Mouse (Mus musculus) layer of hippocampus, postnatal 25 days (tissue): ENCODE measurements at regions not wholly inside any gene's neighbourhood (a gene's known extent, or its start where the extent isn't known, plus 50 kb on each side); places are given as distances from the start of the nearest gene placed in this dataset.

Experiments used
- DNase-seq, 2 experiments: peaks; one replicate each; pipeline ENCODE4 v3.0.0; 2022; ENCODE audit warnings: mixed read lengths in 2 of 2, low spot score in 1 of 2; ENCODE audit errors: extremely low spot score in 1 of 2

DNA sequence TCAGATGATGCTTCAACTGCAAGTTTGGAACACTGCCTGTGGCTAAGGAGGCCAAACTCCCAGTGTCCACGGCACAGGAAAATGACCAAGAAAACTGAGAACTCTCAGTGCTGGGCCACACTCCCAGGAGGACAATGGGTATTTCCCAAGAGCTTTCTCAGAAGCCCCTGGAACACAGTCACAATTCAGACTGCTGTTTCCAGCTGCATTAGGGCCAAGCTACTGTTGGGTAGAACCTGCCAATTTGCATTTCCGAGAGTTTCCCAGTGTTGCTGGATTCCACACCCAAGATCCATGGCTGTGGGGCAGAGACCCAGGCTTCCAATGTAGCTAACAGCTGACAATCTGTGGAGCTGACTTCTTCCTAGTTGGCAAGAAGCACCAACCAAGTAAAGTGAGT, 141.9 kb upstream of the D7Ertd443e start:
- DNase-seq = no peak

DNA sequence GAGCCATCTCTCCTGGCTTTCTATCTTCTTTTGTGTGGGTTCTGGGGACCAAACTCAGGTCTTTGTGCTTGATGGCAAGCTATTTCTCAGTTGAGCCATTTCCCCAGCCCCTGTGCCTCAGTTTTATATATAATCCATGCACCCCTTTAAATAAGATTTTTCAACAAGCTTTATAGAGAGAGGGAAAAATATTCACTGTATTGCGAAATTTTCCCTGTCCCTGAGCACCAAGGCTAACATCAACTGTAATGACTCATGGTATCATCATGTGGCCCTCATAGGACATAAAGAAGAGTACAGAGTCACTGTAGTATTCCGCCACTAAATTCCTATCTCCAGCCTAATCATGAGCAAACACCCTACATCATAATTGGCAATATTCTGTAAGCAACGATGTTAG, 142.4 kb upstream of the Dock1 start:
- DNase-seq = no peak

DNA sequence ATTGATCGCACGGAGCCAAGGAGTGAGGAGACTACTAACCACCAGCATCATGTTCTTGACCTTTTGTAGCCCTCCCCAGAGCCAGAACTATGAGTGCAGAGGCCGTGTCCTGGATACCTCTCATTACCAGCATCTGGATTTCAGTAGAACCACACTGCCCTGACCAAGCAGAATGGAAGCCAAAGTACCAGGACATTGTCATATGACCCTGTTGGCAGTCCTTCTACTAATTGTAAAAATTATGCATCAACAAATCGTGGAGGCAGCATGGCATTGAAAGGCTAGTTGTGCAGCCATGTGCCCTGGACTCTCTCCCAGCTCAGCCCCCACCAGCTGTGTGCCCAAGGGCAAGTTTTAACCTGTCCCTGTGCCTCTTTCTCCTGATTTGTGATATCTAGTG, 135.6 kb upstream of the Dock1 start:
- DNase-seq = no peak

DNA sequence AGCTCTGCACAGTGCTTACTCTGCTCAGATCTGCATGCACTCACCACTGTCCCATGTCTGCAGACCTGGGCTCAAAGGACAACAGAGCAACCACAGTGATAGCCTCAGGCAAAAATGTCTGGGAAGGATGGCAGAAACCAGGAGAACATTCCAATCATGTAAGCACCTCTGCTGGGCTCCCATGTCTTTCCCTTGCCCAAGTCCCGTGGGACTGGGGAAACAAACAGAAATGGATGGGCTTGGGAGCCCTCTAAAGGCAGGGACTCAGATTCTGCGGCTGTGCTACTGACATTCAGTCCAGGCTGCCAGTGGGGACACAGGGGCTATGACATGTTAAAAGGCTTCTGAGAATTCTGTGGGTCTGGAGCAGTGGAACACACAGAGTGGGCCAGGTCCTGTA, 128.8 kb upstream of the Dock1 start:
- no peak for DNase-seq

DNA sequence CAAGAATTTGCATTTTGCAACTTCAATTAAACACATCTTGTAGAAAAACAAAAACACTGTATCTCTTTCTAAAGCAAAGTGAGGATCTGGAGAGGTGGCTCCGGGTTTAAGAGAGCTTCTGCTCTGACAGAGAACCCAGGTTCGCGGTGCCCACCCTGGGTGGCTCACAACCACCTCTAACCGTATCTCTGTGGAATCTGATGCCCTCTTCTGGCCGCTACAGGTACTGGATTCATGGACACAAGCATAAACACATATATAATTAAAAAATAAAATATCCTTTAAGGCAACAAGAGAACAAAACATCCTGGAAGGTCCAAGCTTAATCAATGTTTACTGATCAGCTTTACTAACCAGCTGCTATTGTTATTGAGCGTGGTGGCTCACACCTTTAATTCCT, 124.3 kb upstream of the Dock1 start:
- DNase-seq = no peak

DNA sequence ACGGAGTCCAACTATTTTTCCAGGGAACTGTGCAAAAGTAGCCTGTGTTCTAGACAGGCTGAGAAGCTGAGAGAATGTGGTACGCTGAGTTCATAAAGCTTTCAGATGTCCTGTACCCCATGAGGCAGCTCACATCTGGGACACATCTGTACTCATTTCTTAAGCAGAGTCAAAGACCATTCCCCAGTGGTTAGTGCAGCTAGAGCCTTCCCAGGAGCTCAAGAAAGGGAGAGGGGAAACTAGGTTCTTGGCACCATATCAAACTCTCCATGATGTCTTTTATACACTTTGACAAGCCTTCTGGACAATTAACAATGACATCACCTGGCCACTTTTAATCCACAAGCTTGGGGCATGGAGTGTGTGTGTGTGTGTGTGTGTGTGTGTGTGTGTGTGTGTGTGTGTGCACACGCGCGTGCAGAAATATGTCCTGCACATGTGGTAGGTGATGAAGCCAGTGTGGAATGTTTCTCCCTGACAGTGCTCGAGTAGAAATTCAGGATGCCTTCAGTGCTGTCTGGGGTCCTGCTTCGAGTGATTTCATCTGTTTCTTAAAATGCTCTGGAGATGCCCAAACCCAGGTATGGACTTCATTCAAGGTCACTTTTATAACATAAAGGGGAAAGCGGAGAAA, 121.1 kb upstream of the Dock1 start:
- no peak for DNase-seq

DNA sequence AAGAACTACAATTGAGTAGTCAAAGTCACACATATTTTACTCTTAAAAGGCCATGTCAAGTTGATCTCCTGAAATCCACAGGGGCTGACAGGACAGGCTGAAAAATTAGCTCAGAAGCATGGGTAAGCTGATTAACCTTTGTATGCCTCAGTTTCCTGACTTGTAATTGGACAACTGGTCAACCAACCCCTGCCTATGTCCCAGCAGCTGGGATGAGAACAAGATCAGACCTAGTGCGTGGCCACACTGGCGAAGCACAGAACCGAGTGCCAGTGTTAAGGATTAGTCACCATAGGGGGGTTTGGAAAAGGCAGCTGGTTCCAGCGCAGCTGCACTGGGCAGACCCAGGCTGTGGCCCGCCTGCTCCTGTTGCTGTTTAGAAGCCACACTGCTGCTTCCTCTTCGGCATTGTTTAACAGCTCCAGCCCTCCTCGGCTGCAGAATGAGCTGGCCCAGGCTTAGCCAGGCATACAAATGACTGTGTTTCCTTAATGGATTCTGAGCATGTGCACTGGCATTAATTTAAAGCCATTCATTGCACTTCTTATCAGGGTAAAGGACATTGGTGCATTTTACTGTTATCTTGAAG, 120.1 kb upstream of the Dock1 start:
- DNase-seq = peak in 1 of 2 experiments; percentile 20

DNA sequence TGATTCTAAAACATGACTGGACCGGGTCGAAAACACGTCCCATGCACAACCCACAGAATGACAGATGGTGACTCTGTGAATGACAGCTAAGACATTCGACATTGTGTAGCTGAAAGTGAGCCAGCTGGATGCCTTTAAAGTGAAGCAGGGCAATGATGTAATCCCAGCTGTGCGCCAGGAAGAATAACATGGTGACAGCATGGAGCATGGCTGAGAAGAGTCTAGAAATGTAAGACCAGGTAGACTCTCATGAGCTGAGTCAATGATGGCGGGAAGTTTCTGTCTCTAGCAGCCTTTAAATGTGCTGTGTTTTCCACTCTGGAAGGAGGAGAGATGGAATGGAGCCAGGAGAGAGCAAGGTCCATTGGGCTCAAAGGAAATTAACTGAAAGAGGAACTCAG, 118.4 kb upstream of the Dock1 start:
- peak in 1 of 2 experiments; percentile 23 for DNase-seq

DNA sequence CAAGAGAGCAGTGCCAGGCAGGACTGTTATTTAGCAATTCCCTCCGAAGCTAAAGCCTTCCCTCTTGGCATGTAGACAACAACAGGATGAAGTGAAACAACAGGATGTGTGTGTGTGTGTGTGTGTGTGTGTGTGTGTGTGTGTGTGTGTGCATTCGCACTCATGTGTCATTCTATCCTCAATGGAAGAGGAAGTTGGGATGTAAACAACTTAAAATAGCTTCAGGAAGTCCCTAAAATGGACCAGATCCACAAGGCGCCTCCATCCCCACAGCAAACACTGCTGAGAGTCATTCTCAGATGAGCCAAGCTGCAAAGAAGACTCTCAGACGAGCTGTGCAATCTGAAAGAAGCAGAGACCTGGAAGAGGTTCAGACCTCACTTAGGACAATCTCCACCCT, 114.4 kb upstream of the Dock1 start:
- DNase-seq = no peak

DNA sequence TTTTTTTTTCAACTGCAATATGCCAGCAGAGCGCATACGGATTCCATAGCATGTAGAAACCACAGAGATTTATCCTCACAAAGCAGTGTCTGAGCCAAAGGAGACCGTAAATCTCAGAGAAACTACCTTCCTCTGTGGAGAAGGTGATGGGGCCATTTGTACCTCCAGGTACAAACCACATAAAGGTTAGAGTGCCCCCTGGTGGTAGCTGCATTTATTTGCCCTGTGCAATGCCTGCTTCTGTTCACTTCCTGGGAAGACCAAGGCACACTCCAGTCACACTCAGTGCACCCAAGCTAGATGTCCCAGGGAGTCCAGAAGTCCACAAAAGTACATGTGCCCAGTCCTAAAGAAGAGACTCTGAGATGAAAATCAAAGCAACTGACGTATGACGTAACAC, 104.1 kb upstream of the Dock1 start:
- peak; percentile 56 to 91 for DNase-seq

DNA sequence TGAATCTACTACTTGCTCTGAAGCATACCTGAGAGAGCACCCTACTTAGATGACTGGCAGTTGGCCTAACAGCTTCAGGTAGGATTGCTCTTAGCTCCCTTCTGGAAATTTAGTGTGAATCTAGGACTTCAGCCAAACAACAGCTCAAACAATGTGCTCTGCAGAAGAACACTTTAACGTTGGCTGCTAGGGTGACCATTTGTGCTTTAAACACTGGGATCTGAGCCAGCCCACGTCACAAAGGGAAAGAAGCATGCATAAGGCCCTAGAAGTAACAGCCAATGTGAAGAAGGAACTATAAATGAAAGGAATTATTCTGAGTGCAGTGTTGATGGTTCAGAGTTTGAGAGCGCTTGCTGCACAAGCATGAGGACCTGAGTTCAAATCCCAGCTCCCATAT, 101.2 kb upstream of the Dock1 start:
- no peak for DNase-seq

DNA sequence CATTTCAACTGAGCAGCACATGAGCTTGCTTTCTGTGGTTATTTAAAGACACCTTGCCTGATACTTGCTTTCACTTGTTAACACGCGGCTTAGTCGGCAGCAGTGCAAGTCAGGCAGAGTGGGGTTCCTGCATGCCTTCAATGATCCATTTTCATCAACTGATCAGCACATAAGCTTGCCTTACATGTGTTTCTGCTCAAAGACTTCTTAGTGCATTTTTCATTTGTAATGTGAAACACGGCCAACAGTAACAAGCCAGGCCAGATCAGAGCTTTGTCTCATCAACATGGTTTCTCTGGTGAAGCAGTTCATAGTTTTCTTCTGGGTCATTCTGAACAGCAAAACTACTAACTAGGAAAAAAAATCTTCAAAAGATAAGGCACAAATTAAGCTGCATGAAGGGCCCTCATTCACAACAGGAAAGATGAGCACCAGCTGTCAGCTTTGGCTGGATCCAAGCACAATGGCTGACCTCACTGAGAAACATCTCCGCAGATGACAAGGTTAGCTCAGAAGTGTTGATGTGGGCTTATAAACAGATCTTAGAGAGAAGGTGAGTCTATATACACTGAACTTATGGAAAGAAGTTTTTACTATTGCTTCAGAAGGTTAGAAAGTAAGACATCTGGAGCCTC, 100.2 kb upstream of the Dock1 start:
- DNase-seq = no peak

DNA sequence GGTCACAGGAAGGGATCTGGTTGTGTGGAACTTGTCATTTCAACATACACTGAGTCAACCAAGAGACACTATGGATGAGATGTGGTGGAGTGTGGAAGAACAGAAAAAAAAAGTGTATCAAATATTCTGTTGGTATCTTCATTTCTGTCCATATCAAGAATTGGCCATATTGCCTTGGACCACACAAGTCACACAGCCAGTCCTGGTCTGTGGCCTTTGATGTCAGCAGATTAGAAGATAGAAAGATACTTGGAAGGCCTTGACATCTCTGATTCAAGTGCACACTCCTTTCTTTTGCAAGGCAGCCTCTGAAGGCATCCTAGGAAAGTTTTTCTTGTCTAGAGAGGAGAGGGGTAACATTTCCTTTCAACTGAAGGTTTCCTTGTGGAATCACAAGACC, 88.7 kb upstream of the Dock1 start:
- no peak for DNase-seq

DNA sequence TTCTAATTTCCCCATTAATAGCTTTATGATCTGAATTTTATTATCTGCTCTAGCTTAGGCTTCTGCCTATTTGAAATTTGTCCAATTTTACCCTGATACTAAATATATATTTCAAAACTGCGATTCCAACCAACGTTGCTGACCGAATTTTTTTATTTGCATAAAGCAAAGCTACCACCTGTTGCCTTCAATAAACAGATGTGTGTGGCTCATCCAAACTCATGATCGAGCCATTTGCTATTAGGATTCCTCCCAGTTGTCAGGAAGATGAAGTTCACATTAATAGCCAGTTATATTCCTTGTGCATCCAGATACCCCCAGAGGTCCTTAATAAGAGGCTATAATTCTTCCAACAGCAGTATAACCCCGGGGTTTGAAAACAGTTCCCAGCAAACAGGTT, 85.0 kb upstream of the Dock1 start:
- no peak for DNase-seq

DNA sequence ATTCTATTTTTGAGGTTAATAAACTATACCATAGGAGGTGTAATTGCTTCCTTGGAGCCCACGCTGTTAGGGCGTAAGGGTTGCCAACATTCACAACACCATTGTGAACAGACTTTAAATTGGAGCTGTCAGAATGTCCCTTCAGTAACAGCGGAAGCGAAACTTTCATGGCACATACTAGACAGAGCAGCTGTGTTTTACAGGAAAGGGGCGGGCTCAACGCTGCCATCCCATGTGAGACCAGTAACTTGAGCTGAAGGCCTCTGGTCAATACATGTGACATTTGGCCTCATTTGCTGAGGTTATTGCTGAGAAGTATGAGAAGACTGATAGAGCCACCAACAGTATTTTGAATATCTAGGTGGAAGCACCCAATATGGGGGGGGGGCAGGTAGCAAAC, 83.5 kb upstream of the Dock1 start:
- no peak for DNase-seq

DNA sequence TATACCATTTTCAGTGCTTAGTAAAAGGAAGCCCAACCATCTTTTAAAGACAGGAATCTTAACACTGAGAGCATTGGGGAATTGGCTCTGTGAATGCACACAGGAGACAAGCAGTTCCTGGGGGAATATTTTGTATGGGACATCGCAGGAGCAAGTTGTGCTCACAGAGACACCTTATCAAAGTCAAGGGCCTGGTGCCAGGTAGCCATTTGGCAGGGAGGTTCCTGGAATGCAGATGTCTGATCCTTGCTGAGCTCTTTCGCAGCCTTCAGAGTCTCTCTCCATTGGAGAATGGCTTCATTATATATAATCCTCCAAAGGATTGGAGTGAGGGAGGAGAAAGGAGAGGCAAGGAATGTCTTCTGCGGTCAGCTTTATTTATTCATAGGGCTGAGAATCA, 62.6 kb upstream of the Dock1 start:
- no peak for DNase-seq

DNA sequence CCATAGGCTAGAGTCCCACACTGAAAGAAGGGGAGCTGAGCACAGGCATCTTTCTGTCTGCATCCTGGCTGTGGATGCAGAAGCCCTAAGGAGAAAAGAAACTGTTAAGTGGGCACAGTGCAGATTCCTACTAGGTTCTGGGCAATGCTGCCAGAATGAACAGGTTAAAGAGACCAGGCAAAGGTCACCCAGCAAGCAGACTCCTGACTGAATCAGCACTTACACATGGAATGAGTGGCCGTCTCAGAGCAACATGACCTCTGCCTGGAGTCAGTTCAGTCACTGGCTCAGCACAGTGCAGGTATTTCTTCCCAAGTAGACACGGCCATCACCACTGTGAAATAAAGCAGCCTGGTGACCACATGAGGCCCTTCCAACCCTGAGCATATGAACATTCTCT, 60.3 kb upstream of the Dock1 start:
- no peak for DNase-seq

DNA sequence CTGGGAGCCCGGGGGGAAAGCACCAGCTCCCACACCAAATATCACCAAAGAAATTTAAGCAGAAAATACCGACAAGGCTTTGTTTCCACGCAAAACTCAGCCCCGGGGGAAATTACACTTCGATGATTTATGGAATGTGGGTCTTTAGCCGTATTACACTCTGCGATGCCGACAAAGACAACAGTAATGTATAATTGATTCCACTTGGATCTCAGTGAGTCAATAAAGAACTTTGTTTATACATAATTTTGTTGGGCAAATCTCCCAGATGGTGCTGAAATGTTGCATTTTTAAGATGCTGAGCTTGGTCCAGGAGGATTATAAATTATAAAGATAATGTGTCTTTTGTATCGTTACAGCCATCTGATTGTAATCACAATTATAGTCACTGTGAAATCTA, 59.1 kb upstream of the Dock1 start:
- no peak for DNase-seq

DNA sequence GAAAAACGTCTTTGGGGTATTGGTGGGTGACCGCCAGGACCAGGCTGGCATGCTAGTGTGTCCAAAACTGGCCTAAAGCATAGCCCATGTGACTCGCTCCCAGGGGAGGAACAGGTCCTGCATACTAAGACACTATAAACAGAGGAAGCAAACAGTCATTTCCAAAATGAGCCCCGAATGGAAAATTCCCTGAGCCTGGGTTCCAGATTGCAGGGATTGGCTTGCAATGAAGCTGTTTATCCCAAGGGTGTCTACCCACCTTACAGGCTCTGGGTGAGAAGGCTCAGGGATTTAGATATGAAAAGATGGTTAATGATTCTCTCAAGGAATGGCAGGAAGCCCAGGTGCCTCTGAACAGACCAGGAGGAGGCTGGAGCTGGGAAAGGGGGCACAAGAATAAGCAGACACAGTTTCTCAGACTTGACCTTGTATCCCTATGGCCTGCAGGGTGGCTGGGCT, 58.2 kb upstream of the Dock1 start:
- peak in 1 of 2 experiments; percentile 16 for DNase-seq

DNA sequence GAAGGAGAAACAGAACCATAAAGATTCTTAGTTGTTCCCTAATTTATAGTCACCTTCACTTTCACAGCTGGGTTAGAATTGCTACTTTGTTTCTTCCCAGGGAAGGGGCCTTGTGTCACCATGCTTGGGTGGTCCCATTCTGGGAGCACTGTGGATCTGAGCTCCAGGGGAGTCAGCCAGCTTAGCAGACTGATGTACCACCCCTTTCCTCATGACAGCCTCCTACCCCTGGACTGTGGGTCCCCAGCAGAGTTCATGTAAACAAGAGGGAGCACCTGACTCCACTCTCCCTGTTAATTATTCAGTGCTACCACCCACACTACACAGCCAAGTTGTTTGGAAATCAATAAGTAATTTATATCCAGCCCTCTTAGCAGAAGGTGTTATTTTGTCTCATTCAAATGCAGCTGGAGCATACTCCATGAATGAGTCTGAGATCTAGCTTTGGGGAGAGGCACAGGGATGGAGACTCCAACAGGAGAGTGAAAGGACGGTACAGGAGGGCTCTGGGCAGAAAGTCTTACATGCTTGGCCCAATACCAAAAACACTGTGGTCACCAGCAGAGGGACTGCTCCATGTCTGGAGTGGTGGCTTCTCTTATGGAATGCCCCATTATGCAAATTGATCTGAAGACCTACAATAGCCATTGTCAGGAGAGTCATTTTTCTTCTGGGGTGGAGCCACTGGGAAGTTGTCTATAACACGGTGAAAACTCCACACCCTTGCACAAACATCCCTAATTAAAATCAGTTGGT, 51.1 kb upstream of the Dock1 start:
- no peak for DNase-seq

DNA sequence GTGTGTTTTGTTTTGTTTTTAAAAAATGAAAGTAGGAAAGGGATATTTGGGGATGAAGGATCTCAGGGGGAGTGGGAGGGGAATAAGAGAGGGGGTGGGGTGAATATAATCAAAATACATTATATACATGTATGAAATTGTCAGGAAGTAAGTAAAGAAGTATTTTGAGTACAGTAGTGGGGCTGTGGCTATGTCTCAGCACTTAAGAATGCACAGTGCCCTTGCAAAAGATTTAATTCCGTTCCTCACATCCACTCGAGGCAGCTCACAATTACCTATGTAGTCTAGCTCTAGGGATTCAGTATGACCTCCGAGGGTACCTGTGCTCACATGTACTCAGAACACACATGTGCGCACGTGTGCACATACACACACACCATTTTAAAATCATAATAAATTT, 50.4 kb upstream of the Dock1 start:
- DNase-seq = no peak
